Mouse (Mus musculus) lung, postnatal 4 days (tissue): ENCODE results near the gene Ets1.

ENCODE experiments used
- DNase-seq, 2 experiments: peaks; one replicate each; pipeline ENCODE4 v3.0.0; 2021

The Ets1 gene

DNA sequence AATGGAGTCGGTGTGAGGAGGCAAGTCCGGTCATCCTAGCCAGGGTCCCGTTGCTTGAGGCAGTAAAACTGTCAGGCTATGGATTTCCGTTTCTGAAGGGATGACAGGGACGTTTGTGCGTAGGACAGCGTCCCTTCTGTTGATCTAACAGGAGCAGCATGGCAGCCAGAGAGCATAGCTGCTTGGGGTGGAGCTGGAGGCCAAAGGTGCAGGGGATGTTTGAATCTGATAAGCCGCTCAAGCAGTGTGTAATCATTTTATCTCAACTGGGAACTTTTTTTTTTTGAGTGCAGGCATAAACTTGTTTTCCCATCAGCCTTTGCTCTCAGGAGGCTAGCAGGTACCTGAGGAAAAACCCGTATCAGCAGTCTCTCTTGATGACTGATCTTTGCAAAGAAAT, 95.8 kb downstream of the Ets1 start:
- DNase-seq, result no peak

DNA sequence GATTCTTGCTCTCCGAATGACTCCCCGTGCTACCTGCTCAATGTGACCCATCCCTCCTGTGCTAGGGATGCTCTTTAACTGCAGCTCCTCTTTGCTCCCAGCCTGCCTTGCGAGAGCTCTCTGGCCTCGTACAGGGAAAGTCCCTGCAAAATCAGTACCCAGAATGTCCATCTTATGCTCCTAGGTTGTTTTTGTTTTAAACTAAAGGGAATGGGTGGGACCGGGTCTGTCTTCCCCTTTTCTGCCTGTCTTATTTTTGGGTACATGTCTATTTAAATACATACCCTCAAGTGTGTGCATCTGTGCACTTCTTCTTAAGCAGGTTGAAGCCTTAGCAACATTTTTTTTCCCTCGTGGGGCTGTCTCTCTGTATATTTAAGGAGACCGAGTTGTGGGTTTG, 99.0 kb downstream of the Ets1 start:
- DNase-seq, result no peak

DNA sequence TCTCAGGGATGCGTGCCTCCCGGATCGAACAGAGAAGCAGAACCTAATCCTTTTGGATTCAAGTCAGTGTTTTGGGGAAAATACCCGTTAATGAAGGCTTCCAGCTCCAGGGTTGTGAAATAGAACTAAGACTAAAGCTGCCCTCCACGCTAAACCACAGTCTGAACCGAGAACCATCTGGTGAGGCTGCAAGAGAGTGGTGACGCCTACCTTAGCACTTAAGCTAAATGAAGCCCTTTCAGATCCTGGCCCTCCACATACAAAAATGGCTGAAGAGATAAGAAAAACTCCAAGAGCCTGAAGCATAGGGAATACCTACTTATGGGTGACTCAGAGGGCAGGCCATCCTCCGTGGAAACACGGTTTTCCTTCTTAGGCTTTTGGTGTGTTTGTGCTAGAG, 100.0 kb downstream of the Ets1 start:
- DNase-seq, result no peak

DNA sequence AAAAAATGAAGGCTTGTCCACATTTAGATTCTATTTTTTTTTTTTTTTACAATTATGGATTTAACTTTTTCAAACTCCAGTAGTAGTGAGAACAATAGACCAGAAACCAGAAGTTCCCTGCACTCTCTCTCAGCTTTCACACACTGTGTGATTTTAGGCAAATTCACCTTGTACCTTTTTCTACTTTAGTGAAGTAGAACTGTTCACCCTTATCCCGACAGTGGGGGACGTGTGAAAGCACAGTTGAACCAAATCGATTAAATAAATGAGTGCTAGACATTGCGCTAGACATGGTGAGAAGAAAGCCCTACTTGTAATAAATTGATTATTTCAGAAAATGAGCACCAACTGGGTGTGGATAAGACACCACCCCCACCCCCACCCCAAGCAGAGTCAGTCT, 104.0 kb downstream of the Ets1 start:
- no peak for DNase-seq

DNA sequence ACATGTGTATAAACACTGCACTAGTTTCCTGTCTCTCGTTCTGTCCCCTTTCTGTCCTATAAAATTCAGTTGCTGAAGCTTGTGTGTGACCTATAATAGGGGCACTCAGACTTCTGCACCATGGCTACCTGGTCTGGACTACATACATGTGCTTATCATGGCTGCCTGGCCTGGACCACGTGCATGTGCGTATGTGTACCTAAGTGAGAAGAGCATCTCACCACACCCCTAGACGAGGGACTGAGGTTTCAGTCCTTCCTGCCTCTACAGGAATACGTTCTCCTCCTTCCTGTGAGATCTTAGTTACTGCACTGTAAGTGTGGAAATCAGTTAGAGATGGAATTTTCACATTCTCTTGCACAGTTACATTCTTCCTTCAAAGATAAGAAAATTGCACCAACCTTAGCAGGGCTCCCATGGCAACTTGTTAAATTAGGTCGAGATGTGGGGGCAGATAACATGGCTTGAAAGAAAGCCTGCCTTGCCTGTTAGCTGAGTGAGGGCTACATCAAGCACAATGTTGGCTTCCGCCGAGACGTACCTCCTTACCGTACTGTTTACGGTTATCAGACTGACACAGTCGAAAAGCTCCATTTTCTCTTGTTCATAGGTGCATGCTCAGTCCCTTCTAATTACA, 104.8 kb downstream of the Ets1 start:
- DNase-seq, result no peak

DNA sequence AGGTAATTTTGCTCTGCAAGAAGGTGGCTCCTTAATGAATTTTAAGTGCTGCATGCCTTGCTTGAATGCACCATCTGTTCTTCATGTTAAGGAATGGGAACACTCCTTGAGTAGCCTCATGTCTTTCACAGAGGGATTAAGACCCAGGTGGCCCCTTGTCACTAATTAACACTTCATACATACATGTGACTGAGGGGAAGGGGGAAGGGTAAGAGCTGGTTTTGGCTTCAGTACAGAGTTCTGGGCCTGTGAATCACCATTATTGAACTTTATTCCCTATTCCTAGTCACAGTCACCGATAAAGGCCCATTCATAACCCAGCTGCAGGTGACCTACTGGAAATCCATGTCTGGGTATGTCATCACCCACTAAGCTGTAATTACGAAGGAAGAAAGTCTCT, 105.7 kb downstream of the Ets1 start:
- DNase-seq, result no peak

DNA sequence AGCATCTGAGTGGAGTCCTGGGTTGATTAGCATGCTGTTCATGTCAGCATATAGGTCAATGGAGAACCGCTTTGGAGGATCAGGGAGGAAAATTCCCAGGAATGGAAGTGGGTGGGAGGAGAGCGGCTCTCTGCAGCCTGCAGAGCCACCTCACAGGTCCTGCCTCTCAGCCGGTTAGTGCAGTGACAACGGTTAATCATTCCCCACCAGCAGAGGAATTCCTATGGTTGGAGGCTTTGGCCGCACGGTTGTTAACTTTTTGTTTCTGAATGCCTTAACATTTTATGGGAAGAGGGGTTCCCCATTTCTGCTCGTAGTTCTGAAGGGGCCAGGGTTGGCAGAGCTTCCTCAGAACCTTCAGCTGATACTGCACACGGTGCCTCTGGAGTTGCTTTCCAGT, 107.1 kb downstream of the Ets1 start:
- no peak for DNase-seq

DNA sequence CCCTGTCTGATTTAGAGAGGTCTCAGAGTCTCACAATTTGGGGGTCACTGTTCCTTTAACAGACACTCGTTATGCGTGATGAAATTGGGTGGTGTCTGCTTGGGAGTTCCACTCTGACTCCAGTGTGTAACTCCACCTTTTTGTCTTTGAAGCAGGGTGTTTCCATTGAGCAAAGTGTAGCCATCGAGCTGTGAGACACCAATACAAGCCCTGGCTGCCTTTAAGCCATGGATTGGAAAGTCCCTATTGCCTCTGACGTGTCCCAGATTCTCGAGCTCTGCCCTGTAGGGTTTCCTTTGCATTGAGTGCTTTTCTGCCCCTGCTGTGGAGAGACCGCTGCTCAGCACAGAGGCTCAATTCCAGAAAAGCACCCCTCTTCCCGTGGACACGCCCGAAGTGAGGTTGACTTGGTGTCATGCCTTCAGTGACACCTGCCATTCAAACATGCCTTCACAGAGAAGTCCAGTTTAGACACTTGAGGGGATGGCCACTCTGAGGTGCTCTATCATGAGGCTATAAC, 107.7 kb downstream of the Ets1 start:
- no peak for DNase-seq

DNA sequence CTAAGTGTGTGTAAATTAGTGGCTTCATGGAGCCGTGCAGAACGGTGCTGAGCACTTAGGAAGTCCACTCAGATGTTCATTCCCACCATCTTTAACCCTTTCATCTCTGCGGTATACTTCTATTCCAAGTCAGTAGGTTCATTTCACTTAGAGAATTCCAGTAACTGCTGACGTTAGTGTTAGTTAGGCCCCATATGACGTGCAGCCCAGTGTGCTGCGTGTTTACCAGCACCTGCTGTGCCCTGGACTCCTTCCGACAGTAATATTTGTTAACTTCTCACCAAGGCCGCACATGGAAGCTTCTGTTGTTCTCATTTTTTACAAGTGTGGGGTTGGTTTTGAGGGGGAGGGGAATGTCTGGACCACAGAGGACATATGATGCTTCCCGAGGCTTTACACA, 108.3 kb downstream of the Ets1 start:
- no peak for DNase-seq

DNA sequence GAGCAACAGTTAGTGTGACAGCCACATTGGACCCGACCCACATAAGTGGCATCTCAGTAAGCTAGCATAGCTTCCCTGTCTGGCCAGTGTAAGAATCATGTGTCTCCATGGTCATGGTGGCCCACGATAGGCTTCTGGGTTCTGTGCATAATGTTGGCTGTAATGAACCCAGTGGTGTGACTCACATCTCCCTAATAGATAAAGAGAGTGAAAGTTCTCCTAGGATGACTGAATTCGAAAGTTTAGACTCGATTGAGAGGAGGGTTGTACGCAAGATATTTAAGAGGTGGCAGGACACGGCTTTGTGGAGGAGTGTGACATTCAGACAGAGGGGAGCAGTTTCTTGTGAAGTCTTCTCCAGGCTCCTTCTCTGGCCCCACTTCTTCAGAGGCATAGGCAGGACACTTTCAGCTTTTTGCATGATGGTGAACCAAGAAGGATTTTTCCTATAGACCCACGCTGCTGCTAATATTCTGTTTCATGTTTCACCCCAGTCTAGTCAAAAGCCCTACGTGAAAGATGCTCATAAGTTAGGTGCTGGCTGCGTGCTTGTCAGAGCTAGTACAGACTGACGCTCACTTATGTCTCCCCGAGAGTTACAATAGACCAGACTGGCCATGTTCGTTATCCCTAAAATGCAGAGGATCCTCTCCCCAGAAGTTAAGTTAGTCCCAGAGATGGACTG, 109.2 kb downstream of the Ets1 start:
- DNase-seq, result no peak

DNA sequence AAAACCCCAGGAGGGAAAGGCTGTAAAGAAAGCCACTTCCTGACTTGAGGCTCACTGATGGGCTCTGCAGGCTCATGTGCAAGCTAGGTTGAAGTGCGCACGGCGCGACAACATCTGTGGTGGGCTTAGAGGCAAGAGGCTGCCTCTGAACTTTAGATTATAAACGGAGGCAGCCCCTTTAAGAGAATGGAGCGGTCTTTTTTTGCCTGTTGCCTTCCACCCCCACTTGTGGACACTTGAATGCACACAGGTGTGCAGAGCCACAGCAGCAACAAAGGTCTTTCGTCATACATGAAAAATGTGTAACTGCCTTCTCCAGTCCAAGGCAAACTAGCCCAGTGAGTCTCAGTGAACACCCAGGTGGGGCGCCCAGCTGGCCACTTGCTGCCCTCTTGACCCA, 110.0 kb downstream of the Ets1 start:
- DNase-seq, result peak; percentile 34 to 52

DNA sequence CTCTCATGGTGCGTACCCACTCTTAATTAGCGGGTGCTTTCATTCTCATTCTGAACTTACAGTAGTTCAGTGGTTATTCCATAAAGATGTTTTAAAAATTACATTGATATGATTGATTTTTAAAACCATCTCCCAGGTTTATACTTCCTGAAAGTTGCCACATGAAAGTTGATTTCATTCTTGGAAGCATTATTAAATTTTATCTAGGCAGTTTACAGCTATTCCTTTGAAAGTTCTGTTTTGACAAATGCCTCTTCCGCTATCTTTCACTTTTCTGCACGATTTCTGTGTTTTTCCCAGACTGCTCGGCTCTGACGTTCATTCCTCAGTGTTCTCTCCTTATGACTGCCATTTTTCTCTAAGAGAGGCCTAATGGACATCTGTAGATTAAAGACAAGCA, 110.6 kb downstream of the Ets1 start:
- no peak for DNase-seq

DNA sequence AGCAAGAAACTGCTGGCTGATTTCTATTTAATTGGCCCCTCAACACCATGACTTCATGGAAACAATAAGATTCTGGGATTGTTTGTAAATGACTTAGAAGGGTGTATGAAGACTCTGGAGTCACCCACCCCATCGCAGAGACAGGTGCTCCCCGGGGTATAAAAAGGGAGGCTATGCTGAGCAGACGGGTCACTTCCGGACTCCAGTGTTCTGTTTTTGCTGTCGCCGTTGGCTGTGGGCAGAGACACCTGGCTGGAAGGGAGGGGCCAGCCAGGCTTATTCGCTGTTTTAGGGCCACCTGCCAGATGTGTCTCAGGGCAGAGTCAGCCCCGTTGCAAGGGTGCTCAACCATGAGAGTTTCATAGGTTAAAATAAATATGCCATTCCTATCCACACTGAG, 111.6 kb downstream of the Ets1 start:
- peak in 1 of 2 experiments; percentile 53 for DNase-seq

DNA sequence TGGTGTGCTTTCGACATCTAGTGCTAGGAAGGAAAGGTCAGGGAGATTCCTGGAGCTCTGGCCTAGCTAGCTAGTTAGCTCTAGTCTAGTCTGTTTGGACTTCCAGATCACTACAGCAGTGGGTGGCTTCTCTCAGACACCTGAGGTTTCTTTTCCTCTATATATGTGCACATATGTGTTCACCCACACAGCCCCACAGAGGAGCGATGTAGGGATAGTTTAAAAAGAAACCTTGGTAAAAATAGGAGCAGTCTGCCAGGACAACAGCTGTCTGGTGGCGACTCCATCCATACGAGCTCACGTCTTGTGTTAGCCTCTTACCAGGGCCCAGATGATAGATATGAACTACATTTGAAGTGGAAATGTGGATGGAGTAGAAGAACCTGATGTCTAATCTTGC, 112.5 kb downstream of the Ets1 start:
- DNase-seq, result no peak

DNA sequence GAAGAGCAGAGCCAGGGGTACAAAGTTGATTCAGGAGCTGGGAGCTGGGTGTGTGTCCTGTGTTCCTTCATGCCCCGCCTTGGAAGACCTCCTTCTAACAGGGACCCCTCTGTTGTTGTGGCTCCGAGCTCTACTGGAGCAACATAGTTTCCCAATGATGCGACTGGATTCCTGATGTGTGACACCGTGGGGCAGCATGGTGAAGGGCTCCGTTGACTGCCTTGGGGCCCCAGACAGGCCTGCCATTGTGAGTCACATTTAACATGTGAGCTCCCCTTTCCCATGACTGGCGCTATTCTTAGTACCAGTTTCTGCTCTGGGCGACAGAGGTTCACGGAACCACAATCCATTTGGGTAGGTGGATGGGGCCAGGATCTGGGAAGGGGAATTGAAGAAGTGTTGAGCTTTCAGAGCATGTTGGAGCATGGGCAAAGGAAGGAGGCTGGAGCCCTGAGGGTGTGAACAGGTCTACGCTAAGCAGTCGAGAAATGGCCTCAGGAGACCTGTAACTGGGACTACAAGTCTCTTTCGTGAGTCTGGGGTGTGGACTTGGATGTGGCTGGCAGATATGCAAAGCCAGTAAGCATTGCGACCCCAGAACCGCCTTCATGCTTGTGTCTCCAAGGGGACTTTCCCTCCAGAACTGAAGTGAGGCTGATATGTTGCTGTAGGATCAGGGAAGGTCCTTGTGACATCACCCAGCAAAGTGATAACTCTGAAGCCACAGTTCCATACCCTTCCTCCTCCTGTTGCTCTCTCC, 113.9 kb downstream of the Ets1 start:
- no peak for DNase-seq

DNA sequence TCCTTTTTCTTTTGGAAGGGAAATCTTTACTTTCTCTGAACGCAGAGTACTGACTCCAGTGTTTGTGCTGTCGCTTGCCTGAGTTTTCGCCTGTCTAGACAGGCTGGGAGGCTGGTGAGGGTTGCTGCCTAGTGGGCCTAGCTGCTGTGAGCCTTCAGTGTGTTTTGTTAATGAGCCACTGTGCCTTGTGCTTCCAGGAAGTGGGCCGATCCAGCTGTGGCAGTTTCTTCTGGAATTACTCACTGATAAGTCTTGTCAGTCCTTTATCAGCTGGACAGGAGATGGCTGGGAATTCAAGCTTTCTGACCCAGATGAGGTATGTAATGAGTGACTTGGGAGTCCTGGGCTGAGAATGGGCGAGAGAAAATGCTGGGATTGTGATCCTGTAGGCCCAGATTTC, 116.6 kb downstream of the Ets1 start:
- DNase-seq, result no peak

DNA sequence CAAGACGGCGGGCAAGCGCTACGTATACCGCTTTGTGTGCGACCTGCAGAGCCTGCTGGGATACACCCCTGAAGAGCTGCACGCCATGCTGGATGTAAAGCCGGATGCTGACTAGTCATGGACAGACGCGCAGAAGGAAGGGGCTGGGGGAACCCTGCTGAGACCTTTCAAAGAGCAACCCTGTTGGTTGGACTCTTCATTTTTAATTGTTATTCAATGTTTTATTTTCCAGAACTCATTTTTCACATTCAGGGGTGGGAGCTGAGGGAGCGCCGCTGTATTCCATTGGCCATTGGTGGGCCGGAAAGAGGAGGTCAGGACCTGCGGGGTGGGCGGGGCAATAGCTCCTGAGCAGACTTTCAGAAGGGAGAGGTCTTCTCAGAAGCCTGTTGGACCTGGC, 118.3 kb downstream of the Ets1 start:
- peak in 1 of 2 experiments; percentile 3 for DNase-seq

DNA sequence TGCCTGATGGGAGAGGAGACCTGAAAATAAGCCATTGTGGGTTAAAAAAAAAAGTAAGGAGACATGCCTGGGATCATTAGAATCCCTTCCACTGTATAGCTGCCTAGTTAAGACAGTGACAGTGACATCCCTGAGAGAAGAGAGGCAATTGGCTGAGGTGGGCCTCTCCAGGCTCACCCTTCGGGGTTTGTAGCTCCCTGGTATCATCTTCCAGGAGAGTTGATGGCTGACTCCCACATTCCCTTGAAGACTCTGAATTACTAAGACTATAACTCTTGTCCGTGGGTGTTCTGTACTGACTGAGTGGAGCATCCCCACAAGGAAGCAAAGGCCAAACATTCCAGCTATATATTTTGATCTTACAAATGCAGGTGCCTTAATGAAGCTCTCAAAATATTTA, 120.0 kb downstream of the Ets1 start:
- DNase-seq, result no peak

DNA sequence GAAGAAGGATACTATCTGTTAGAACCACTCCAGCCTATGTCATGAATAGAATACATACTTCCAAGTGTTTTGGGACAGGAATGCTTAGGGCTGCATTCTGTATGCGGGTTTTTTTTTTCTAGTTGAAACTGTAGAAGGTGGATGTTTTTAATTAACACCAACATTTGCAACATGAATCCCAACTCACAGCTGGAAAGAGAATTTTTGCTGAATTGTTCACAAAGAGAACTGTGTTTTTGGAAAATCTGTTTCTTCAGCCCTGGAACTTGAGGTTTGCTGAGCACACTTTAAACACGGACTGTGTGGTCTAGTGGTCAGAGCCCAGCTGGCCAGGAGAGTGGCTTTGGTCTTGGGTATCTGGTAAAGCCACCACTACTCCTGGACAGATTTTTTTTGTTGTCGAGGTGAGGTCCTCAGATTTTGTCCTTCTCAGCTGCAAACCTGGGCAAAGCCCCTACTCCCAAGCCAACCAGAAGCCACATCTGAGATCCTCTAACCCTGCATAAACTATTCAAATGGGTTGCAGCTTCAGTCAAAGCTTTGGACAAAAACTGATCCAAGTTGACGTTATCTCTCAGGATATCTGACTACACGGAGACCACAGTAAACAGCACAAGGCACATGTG, 122.4 kb downstream of the Ets1 start:
- DNase-seq, result no peak

DNA sequence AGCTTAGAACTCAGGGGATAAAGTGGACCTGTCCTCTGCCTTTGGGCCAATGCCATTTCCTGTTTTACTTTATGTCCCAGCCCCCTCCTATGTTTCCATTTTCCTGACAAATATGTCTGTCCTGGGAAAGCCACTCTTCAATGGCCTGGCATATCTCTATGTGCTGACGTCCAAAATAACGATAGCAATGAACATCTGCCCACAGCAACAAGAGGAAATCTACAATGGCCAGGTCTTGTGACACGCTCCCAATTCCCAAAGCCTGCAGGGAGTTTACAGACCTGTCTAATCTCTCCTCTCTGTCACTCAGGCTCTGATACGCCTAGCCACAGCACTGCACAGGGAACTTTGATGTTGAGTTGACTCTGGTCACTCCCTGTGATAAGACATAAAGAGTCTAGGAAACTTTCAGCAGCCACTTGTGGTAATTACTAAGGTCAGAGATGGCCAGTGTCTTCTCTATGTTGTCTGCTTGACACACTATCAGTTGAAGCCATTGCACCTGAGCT, 124.7 kb downstream of the Ets1 start:
- DNase-seq, result peak in 1 of 2 experiments; percentile 9

DNA sequence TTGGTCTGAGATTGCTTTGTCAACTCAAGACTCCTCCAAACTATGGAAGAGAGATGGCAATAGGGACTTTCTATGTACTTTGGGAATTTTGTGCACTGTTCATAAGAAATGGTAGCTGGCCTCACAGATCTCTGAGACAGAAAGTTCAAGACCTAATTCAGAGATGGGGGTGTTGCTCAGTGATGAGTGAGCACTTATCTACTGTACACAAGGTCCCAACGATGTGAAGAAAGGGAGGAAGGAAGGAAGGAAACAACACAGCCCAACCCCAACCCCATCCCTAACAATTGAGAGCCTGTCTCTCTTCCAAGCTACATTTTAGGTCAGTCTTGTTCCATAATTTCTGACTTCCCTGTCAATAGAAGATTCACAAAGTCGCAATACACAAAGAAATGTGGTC, 125.3 kb downstream of the Ets1 start:
- DNase-seq, result peak in 1 of 2 experiments; percentile 7

DNA sequence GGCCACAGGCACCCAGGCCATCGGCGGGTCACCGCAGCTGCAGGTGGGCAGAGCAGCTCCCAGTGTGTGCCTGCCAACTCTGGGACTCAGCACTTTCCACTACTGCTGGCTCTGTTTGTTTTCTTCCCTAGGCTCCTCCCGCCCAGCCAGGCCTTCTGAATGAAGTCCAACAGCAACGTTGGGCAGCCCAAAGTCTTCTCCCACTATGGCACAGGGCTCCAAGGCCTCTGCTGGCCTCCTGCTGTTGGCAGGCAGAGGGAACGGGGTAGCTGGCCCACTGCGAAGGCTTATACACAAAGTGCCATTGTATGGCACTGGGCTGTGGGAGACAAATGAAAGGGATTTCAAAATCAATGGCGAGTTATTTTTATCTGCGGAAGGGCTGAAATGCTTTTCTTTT, 128.4 kb downstream of the Ets1 start:
- DNase-seq, result no peak

DNA sequence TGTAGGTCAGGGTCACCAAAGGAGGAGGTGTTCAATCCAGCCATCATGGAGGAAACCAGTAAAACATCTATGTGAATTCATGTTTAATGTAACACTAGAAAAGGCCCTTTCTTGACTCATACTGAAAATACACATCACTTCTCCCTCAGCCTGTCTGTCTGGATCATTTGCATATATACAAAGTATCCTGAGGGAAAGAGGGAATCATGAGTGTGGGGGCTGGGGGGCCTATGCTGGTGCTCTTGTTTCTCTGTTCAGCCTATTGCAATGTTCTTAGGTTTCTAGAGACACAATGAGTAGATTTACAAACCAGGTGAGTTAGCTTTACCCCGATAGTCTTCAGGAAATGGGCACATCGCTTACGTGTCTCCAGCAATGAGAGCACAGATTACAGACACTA, 129.1 kb downstream of the Ets1 start:
- DNase-seq, result no peak
